Mouse (Mus musculus): ENCODE measurements at regions not wholly inside any gene's neighbourhood (a gene's known extent, or its start where the extent isn't known, plus 50 kb on each side); places are given as distances from the start of the nearest gene placed in this dataset.

- DNase-seq, result no peak
Observed at GRCm38 (mm10) chr12:26068685-26069008, 346.4 kb downstream of the Rnf144a start.

GRCm38 (mm10) chr12:26067866-26068684, 347.0 kb downstream of the Rnf144a start:
- peak; percentile 17 for DNase-seq

GRCm38 (mm10) chr12:26060378-26060777, 354.7 kb downstream of the Rnf144a start:
- DNase-seq, result no peak

- DNase-seq, result no peak
Observed at GRCm38 (mm10) chr12:26059090-26059489, 356.0 kb downstream of the Rnf144a start.

- no peak for DNase-seq
Observed at GRCm38 (mm10) chr12:26057491-26058054, 357.5 kb downstream of the Rnf144a start.

- DNase-seq, result no peak
Observed at GRCm38 (mm10) chr12:26046991-26047390, 368.1 kb downstream of the Rnf144a start.

- no peak for DNase-seq
Observed at GRCm38 (mm10) chr12:26045321-26045720, 369.7 kb downstream of the Rnf144a start.

GRCm38 (mm10) chr12:26012951-26013350, 402.1 kb downstream of the Rnf144a start:
- DNase-seq, result no peak

- DNase-seq, result no peak
Observed at GRCm38 (mm10) chr12:25994063-25994462, 421.0 kb downstream of the Rnf144a start.

GRCm38 (mm10) chr12:25991801-25992525, 423.1 kb downstream of the Rnf144a start:
- no peak for DNase-seq

GRCm38 (mm10) chr12:25982545-25982944, 432.5 kb downstream of the Rnf144a start:
- DNase-seq, result no peak

- no peak for DNase-seq
Observed at GRCm38 (mm10) chr12:25978335-25978734, 436.7 kb downstream of the Rnf144a start.

GRCm38 (mm10) chr12:25958584-25958983, 456.5 kb downstream of the Rnf144a start:
- DNase-seq, result no peak

- DNase-seq, result no peak
Observed at GRCm38 (mm10) chr12:25957547-25957946, 457.5 kb downstream of the Rnf144a start.

GRCm38 (mm10) chr12:25947107-25947506, 467.9 kb downstream of the Rnf144a start:
- no peak for DNase-seq

GRCm38 (mm10) chr12:25946121-25946520, 468.9 kb downstream of the Rnf144a start:
- no peak for DNase-seq

GRCm38 (mm10) chr12:25938856-25939255, 476.2 kb downstream of the Rnf144a start:
- no peak for DNase-seq

- no peak for DNase-seq
Observed at GRCm38 (mm10) chr12:25934946-25935345, 480.1 kb downstream of the Rnf144a start.

GRCm38 (mm10) chr12:25934526-25934925, 480.5 kb downstream of the Rnf144a start:
- DNase-seq, result no peak

GRCm38 (mm10) chr12:25926367-25926766, 488.7 kb downstream of the Rnf144a start:
- DNase-seq, result no peak

- no peak for DNase-seq
Observed at GRCm38 (mm10) chr12:25924526-25924925, 490.5 kb downstream of the Rnf144a start.

- DNase-seq, result no peak
Observed at GRCm38 (mm10) chr12:25923772-25924171, 491.3 kb downstream of the Rnf144a start.

GRCm38 (mm10) chr12:25905614-25906013, 509.4 kb downstream of the Rnf144a start:
- no peak for DNase-seq
